Mouse (Mus musculus) embryo, embryonic 10 days (tissue): ENCODE measurements around the gene Dapk1.
A peak's percentile ranks its signal among the peaks of the same experiment; 100 is the strongest.

Source experiments
- DNase-seq: peaks from one replicate; pipeline ENCODE4 v3.0.0-alpha.2; 2015; ENCODE audit warnings: low spot score

The Dapk1 gene

DNA sequence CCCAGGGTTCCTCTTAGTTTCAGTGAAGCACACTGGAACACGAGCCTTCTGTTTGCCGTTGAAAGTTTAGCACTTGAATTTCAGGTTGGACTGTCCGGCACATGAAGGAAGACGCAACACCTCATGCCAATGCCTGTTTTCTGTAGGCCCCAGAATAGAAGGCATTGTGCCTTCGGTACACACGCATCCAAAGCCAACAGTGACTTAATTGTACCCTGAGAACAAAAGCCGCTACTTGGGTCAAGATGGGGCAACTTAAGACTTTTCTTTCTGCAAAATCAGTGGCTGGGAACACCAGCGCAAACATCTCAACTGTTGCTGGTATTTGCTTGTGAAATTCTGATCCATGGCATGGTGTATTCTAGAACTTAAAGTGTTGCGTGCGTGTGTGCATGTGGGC, 63.1 kb downstream of the Dapk1 start:
- DNase-seq: no peak

DNA sequence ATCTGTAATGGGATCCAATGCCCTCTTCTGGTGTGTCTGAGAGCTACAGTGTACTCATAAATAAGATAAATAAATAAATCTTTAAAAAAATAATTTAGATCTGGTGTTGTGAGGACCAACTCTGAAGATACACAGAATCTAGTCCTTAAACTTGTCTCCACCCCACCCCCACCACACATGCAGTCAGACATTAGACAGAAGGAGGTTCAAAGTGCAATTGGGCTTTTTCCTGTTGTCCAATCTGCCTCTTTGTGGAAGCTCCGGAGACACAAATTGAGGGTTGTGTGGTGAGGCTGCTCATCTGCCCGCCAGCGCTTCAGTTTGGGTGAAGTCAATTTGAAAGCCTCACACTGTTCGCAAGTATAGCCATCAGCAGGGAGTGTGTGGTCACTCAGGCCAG, 63.7 kb downstream of the Dapk1 start:
- DNase-seq: no peak

DNA sequence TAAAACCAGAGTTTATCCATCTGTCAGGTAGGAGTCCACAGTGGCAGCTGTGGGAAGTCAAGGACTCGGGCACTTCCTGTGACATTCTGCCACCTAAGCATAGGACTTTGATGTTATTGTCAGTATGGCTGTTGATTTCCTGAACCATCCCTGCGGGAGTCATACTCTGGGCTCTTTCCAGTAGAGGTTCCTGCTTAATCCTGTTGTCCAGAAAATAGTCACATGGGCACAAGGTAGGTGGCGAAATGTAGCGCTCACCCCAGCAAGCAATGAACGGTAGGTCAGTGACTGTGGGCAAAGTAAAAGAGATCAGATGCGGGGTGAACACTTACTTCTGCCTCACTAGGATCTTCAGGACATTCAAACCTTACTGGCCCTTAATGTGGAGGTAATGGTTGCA, 66.3 kb downstream of the Dapk1 start:
- DNase-seq: no peak

DNA sequence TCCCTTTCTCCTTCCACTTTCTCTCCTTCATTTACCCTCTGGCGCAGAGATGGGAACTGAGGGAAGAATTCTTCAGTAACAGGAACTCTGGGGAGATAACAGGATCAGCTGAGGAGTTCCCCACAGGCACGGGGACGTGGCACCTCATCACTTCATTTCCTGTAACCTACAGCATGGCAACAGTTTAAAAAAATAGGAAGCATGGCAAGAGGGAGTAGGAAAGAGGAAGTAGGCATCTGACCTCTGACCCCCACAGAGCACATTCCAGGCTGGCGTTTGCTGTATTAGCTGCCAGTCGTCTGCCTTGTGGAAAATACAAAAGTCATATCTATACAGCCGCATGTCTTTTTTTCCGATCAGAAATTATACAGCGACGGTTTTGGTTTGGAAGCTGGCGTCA, 68.9 kb downstream of the Dapk1 start:
- DNase-seq: peak; percentile 49

DNA sequence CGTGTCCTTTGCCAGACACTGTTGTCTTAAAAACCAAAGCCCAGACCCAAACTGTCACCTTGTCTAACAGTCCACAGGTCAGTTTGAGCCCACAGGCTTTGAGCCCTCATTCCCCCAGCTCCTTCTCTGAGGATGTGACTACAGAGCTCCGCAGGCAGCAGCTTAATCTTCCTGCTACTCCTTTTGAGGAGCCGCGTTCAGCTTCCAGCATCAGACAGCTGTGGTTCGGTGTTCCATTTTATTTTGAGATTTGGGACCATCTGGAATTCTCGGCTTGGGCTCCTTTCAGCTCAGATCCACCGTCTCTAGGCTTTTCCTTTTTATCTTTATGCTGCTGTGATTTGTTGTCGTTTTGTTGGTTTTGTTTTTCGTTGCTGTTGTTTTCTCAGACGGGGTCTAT, 69.5 kb downstream of the Dapk1 start:
- peak; percentile 51 for DNase-seq

DNA sequence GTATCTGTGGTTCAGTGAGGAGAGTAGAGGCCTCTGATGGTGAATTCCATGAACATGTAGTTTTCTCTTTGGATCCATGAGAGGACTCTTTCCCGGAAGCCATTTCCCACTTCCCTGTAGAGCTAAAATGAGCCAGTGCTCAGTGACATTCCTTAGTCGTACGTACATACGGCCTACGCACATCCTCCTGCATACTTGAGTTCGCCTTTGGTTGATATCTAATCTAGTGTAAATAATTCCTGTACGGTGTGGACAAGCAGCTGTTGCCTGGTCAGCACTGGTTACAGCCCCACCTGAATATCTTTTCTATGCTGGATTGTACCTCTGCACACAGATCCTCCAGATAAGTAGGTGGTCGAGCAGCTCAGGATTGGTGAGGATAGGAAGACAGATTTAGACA, 70.5 kb downstream of the Dapk1 start:
- no peak for DNase-seq

DNA sequence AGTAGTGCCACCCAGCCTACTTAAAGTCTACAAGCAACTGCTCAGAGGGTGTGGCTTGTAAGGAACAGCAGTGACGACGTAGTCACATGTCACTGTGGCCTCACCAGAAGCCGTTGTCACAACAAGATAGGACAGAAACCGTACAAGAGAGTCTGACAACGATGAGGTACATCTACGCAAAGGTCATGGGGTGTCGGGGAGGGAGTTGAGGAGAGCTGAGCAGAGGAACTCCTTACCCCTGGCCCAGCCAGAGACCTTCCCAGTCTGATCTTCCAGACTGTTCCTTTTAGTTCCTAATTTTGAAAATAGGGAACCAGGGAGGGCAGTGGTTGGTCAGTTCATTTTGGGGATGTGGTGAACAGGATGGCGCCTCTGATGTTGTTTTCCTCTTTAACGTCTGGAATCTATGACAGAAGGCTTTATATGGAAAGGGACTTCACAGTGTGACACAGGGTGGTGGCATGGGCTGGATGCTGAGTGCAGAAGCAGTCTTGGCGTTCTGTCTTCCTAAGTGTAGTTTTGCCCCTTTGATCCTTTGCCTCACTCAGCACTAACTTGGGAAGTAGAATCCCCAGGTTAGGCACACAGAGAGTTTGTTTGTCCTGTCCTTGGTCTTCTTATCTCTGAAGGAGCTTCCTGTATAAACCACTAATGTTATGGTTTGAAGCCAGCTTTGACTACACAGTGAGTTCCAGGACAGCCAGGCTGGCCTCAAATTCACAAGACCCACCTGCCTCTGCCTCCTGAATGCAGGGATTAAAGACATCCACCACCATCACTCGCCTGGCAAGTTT, 71.3 kb downstream of the Dapk1 start:
- no peak for DNase-seq

DNA sequence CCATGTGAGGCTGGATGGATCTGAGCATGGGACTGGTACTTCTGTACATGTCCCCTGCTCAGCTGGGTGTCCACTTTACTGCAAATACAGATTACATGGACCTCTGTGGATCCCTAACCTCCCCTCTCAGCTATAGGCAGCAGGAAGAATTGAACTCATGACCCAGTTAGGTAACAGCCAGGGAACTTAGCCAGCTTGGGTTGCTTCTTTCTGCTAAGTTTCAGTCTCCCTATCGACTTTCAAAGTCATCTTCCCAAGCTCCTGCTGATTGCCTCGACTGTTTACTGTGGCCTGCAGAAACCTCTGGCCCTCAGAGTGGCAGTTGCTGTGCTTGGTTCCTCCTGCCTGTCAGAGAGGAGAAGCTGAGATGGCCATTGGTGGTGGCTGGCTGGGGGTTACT, 72.6 kb downstream of the Dapk1 start:
- no peak for DNase-seq

DNA sequence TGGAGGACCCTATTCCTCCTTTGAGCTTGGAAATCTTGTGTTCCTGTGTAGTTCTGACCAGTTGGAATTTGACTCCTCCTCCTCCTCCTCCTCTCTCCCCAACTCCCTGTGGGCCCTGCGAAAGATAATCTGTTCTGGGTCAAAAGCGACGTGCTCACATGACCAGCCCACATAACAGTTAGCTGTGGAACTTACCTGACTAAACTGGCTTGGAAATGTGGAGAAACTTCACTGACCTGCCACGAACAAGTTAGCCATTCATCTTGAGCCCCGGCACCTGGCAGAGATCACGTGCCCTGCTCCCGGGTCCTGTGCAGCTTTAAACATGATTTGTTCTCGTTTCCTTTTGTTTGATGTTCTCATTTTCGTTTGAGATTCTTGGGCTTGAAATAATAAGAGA, 73.2 kb downstream of the Dapk1 start:
- DNase-seq: peak; percentile 56

DNA sequence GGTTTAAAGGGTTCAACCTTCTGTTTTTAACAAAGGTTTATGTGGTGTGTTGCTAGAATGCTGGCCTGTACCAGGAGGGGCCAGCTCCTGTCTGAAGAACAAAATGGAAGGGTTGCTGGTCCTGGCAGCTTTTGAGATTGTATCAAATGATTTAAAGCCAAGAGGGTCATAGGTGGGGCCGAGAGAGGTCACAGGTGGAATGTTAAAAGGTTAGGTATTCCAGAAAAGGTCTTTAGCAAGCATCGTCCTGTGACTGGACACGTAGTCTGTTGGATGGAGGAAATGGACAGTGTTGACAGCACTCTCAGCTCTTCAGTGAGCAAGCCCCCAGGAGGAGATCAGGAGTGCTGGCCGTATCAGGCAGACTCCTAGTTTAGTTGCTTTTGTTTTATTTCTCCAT, 73.7 kb downstream of the Dapk1 start:
- peak; percentile 61 for DNase-seq

DNA sequence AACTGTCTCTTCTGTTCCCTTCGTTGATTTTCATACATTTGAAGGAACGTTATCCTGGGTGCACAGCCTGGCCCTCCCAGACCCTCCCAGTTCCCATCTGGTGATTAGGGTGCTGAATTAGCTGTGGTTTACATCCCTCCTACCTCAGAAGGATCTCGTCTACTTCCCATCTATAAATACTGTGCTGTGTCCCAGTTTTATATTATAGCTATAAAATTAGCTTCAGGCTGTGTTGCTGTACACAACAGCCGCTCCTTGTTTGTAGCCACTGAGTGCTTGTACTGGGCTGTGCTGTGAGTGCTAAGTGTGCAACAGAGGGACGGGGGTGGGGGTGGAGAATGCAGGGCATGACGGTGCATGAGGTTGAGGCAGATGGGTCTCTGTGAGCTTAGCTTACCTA, 77.2 kb downstream of the Dapk1 start:
- DNase-seq: no peak

DNA sequence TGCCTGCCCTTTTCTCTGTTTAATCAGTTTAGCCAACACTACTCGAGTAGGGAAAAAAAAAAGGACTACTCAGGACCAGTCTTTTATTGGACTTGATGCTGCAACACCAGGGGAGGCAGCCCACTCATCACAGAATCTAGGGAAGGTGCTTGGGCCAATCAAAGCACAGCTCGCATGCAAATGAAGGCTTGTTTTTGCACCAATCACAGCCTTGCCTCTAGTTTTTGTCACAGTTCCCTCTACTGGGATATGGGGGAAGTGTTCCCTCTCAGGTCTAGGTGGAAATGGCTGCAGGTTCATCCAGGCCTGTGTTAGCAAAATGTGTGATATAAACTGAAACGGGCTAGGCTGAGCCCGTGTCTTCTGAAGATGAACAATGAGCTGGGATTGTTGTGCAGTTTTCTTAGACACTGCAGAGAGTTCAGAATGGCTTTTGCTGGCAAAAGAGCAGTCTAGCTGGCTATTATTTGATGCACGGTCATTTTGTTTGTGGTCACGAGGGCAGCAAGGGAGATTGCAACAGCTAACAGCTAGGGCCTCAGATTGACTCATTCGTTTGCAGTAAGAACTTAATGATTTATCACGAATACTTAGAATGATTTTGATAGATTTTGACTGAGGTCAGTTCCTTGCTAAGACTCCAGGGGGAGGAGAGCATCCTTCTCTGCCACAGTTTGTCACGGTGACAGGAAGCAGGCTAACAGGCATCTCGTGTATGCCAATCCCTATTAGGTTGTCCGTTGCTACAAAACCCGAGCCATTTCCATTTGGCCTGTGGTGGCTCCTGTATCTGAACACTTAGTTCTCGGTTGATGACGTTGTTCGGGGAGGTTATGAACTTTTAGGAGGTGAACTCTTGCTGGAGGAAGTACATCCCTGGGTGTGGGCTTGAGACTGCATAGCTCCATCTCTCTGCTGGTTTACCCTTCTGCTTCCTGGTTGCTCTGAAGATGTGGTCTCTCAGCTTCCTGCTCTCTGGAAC, 81.3 kb downstream of the Dapk1 start:
- no peak for DNase-seq

DNA sequence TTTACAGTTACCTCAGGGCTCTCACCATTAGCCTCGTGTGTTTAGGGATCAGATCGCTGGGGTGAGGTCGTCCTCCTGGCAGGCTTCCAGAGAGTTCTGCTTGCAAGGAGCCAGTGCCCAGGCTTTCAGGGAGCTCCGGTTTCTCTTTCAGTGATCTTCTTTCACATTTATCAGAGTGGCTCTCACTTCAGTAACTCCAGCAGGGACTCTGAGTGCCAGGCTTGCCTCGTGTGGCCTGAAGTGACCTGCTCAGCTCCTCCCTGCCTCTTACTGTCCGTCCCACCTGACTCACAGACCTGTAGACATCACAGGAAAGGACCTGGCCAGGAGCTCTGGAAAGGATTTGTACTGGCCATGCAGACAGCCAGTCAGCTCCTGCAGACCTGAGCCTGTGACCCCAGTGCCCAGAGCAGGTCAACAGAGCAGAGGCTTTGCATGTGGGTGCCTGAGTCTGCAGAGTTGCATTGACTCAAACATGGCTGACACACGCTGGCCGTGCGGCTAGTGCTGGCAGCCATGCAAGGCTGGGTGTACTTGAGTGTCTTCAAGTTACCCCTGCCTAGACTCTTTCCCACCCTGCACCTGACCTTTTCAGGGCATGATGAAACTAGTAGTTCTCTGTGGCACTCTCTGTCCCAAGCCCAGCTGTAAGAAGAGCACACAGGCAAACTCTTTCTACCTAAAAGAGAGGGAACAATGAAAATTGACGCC, 82.5 kb downstream of the Dapk1 start:
- DNase-seq: no peak

DNA sequence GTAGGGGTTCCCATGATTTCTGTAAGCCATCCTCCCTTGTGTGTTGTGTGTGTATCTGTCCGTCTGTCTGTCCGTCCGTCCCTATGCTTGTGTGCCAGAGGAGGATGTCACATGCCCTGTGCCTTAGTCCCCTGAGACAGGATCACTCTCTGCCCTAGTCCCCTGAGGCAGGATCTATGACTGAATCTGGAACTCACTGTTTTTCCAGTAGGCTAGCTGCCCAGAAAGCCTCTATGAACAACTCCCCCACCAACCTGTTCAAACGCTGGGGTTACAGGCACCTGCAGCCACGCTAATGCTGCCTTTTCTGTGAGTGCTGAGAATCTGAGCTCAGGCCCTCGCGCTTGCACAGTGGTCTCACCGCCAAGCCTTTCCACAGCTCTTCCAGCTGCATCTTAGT, 83.1 kb downstream of the Dapk1 start:
- DNase-seq: no peak

DNA sequence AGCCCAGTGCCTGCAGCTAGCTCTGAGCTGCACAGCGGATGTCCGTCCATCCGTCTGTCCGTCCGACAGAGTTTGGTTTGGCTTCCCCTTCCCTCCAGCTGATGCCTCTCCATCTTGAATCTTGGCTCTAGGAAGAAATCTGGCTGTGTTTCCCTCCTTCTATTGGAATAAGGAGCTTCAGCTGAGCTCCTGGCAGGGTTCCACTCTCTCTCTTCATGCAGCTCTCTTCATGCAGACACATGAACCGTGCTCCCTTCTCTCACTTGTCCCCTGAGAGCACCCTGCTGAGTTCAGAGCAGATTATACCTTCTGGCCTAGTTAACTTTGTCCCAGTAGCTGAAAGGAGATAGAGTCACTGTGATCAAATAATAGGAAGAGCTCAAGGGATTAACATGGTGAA, 83.5 kb downstream of the Dapk1 start:
- no peak for DNase-seq

DNA sequence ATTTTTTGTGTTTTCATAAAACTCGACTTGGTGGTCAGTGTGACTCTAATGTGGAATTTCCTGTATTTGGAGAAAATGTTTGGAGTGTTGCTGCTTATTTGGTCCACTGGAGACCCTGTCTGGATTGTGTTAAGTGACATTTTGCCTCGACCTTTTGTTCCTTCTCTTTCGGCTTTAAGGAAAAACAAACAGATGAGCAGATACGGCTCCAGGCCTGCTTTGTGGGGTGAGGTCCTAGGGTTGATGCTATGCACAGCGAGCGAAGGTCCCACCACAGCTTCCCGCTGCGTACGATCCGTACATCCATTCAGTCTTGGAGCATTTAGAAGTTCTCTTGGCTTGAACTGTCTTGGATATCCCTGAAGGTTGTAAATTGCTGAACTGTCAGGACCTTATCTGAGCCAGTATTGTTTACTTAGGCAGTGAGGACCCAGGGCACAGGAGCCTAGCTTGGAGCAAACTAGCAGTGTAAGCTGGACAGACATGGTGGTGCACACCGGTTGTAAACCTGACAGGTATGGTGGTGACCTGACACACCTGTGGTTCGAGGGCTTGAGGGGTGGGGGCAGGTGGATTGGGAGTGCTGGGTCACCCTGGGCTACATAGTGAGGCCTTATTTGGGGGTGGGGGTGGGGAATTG, 84.4 kb downstream of the Dapk1 start:
- peak; percentile 57 for DNase-seq

DNA sequence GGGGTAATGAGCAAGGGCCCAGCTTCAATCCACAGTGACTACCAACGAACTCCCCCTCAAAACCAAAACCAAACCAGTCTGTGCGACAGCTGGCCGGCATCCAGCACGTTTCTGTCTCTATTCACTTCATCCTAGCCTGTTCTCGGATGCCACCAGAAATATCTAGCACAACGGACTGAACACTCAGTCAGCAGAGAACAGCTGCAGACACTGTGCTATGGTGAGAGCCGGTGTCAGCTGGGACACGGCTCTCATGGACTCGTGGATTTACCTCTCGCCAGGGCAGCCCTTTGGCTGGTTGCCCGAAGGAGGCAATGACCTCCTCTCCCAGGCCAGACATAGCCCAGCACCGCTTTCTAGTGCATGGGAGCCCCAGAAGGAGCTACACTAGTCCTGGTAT, 85.2 kb downstream of the Dapk1 start:
- DNase-seq: no peak

DNA sequence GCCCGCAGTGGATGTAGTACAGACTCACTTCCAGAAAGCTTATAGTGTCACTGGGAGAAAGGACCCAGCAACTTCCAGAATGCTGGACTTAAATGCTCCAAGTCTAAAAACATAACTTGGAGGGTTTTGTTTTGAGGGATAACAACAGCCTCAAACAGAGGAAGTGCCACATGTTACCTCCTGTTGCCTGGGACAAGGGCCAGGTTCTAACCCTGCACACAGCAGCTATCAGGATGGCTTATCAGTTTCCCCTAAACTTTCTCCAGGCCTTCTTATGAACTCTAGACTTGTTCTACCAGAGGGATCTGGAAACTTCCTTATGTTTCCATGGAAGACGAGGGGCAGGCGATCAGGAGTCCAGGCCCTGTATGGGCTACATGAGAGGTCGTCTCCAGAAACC, 85.7 kb downstream of the Dapk1 start:
- DNase-seq: no peak

DNA sequence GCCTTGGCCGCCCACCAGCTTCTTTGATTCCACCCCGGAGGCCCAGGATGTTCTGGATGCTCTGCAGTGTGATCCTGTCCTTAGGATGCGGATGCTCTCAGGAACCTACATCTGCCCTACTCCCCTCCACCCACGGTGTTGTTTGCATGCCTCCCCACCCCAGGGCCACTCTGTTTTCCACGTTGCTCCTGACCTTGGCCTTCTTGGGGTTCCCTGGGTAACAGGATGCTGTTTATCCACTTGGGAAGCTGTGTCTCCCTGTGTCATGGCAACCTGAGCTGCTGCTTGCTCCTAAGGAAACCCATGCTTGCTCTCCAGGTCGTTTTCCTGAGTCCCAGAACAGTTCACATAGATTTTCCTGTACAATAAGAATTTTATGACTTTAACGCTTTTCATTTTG, 86.1 kb downstream of the Dapk1 start:
- DNase-seq: no peak

DNA sequence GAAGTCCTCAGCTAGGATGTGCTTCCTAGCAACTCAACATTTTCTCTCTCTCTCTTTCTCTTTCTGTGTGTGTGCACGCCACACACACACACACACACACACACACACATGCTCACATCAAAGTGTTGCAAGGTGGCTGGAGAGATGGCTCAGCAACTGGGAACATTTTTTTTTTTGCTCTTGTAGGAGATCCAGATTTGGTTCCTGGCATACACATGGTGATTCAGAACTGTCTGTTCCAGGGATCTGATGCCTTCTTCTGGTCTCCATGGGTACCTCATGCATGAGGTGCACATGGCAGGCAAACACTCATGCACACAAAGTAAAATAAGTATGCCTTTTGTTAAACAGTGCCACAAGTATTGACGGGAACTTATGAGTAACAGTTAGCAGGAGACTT, 89.2 kb downstream of the Dapk1 start:
- no peak for DNase-seq

DNA sequence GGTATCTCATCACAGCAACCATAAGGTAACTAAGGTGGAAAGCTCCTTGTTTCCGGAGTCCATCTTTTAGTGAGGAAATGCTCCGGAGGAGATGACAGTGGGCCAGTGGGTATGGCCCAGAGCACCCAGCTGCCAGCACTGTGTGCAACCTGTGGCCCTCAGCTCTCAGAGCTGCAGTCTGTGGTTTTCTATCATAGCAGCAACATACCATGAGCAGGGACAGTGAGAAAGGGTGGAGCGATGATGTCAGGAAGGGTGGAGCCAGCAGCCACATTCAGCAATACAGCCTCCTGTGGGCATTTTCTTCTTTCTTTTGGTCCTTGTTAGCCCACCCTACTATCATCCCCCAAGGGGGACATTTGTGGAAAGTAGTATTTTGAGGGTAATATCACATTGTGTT, 90.2 kb downstream of the Dapk1 start:
- DNase-seq: no peak
